Mouse (Mus musculus): ENCODE results near the gene Irf1. TPM values are rescaled to one million over a fixed set of nuclear protein-coding genes. Genes with fewer than 3 reads are reported as not detected.

Irf1 gene
- polyA plus RNA-seq, 1 experiment from 2014 or later = 2.8 TPM

DNA sequence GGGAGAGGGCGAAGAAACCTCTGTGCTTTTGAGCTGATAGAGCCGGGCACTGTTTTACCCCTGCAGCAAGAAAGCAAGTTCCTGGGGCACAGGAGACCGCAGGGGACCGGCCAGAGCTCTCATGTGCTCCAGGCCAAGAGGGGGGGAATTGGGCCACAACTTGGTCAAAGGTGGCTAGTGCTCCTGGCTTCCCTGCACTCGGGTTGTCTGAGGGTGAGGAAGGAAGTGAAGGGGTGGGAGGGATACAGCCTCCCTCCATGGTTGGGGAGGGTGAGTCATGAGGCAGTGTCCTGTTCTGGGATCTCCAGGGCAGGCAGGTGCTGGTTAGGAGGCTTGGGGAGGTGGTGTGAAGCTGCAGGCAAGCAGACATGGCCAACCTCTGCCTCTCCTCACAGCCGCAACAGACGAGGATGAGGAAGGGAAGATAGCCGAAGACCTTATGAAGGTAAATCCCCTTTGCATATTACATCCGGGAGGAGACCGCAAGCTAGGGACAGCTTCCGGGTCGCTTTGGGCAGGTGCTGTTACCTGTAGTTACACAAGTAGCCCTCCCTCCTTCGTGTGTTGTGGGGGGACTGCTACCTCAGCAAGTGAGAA is 4.9 kb downstream of the Irf1 start:
- DNase-seq (ENCODE audit: low spot score, missing footprints) (peak; percentile 17), ATAC-seq (ENCODE audit: low FRiP score) (no peak)
- no peak overlapping the region for H3K4me2 ChIP-seq
- no peak overlapping the region for H3K27ac ChIP-seq (ENCODE audit: low read depth, low read length)
- H3K9me3 ChIP-seq (ENCODE audit: control insufficient read depth, low read length) = no peaks in the 10 kb centered on the region
- peaks cover 2% of the 10 kb centered on the region; the same call in 1 of the 2 replicates for H3K27me3 ChIP-seq (ENCODE audit: control insufficient read depth, insufficient read depth, low read length)
- no peaks in the 10 kb centered on the region for H3K36me3 ChIP-seq (ENCODE audit: control insufficient read depth, insufficient read depth, low read length)
- no peak overlapping the region for H3K4me3 ChIP-seq (ENCODE audit: low read depth, low read length)
- peaks cover 4% of the 10 kb centered on the region for H3K4me1 ChIP-seq (ENCODE audit: control insufficient read depth, insufficient read depth, low read length)
- H3K9ac ChIP-seq (ENCODE audit: low read length) = no peak overlapping the region
- 88% methylated on average over 13 of the region's 13 CpGs for WGBS

DNA sequence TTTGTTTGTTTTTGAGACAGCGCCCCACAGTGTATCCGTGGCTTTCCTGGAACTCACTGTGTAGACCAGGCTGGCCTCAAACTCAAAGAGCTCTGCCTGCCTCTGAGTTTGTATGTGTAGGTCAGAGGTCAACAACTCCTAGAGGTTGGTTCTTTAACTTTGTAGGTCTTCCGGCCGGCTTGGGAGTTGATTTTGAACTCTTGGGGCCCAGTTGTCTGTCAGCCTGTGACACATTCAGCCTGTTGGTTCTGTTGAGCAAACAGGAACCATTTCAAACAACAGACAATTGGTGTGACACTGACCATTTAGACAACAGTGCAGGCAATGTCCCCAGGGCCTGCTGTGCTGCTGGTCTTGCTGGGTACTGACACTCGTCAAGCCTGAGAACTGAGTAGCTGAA is 7.9 kb downstream of the Irf1 start:
- Histone ChIP-seq H3K27me3 (ENCODE audit: control insufficient read depth, insufficient read depth, low read length) (no peaks in the 10 kb centered on the region), H3K9me3 (ENCODE audit: control insufficient read depth, low read length) (no peaks in the 10 kb centered on the region), H3K4me2 (no peak overlapping the region), H3K4me3 (ENCODE audit: low read depth, low read length) (no peak overlapping the region), H3K27ac (ENCODE audit: low read depth, low read length) (no peak overlapping the region), H3K36me3 (ENCODE audit: control insufficient read depth, insufficient read depth, low read length) (no peaks in the 10 kb centered on the region), H3K9ac (ENCODE audit: low read length) (no peak overlapping the region), H3K4me1 (ENCODE audit: control insufficient read depth, insufficient read depth, low read length) (no peaks in the 10 kb centered on the region)
- ATAC-seq (ENCODE audit: low FRiP score) (no peak), DNase-seq (ENCODE audit: low spot score, missing footprints) (peak; percentile 51)
- WGBS = 65% methylated on average over 5 of the region's 5 CpGs

DNA sequence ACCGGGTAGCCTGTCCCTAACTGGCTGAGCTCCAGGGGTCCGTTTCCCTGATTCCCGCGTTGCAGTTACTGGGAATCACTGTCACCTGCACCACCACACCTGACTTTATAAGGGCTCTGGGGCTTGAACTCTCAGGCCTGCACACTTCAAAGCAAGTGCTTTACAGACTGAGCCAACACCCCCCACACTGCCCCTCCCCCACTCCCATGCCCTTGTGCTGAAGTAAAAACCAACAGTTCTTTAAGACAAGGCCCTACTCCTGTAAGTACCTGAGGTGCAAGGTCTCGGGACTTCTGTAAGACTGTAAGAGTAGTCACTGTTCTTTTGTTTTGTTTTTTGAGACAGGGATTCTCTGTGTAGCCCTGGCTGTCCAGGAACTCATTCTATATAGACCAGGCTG is 8.6 kb downstream of the Irf1 start:
- DNase-seq (ENCODE audit: low spot score, missing footprints) (peak; percentile 67), ATAC-seq (ENCODE audit: low FRiP score) (no peak)
- Histone ChIP-seq H3K4me2 (no peak overlapping the region), H3K4me1 (ENCODE audit: control insufficient read depth, insufficient read depth, low read length) (no peaks in the 10 kb centered on the region), H3K27me3 (ENCODE audit: control insufficient read depth, insufficient read depth, low read length) (no peaks in the 10 kb centered on the region), H3K27ac (ENCODE audit: low read depth, low read length) (no peak overlapping the region), H3K4me3 (ENCODE audit: low read depth, low read length) (no peak overlapping the region), H3K9me3 (ENCODE audit: control insufficient read depth, low read length) (no peaks in the 10 kb centered on the region), H3K9ac (ENCODE audit: low read length) (no peak overlapping the region), H3K36me3 (ENCODE audit: control insufficient read depth, insufficient read depth, low read length) (no peaks in the 10 kb centered on the region)
- WGBS = 88% methylated on average over 5 of the region's 5 CpGs

DNA sequence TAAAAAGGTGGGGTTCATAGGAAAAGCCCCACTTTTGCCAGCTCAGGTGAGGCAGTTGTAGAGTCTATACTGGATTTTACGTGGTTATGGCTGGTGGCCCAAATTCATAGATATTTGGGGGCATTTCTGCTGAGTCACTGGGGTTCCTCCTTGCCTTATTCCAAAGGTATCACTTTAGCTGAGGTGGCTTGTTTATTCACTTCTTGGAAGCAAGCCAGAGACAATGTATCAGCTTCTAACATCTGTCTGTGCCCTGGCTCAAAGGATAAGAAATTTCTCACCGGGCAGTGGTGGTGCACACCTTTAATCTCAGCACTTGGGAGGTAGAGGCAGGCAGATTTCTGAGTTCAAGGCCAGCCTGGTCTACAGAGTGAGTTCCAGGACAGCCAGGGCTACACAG is 10.0 kb downstream of the Irf1 start:
- Histone ChIP-seq H3K9ac (ENCODE audit: low read length) (no peak overlapping the region), H3K4me3 (ENCODE audit: low read depth, low read length) (no peak overlapping the region), H3K4me2 (no peak overlapping the region), H3K27ac (ENCODE audit: low read depth, low read length) (no peak overlapping the region), H3K4me1 (ENCODE audit: control insufficient read depth, insufficient read depth, low read length) (no peaks in the 10 kb centered on the region), H3K36me3 (ENCODE audit: control insufficient read depth, insufficient read depth, low read length) (no peaks in the 10 kb centered on the region), H3K9me3 (ENCODE audit: control insufficient read depth, low read length) (no peaks in the 10 kb centered on the region), H3K27me3 (ENCODE audit: control insufficient read depth, insufficient read depth, low read length) (no peaks in the 10 kb centered on the region)
- WGBS = 94% methylated on average over 2 of the region's 2 CpGs
- DNase-seq (ENCODE audit: low spot score, missing footprints) (peak; percentile 23), ATAC-seq (ENCODE audit: low FRiP score) (no peak)

DNA sequence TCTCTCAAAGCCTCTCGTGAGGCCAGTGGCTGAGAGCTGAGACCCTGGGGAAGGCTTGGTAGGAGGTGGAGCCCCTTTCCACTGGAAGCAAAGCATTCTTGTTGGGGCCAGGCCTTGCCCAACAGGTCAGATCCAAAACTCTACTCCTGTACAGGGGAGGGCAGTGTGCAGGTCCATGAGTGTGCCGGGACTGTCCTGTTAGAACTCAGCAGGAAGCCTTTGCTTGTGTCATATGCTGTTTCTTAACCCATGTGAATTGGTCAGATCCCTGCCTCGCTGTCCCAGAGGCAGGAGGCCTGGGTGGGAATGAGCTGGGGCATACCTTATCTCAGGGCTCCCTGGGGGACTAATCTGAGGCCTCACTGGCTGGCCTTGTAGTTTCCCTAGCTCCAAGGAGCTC is 10.4 kb downstream of the Irf1 start:
- WGBS = 68% methylated on average over 3 of the region's 3 CpGs
- Histone ChIP-seq H3K9me3 (ENCODE audit: control insufficient read depth, low read length) (no peaks in the 10 kb centered on the region), H3K4me1 (ENCODE audit: control insufficient read depth, insufficient read depth, low read length) (no peaks in the 10 kb centered on the region), H3K4me2 (no peak overlapping the region), H3K36me3 (ENCODE audit: control insufficient read depth, insufficient read depth, low read length) (no peaks in the 10 kb centered on the region), H3K27me3 (ENCODE audit: control insufficient read depth, insufficient read depth, low read length) (no peaks in the 10 kb centered on the region), H3K4me3 (ENCODE audit: low read depth, low read length) (no peak overlapping the region), H3K27ac (ENCODE audit: low read depth, low read length) (no peak overlapping the region), H3K9ac (ENCODE audit: low read length) (no peak overlapping the region)
- no peak for ATAC-seq (ENCODE audit: low FRiP score)
- DNase-seq (ENCODE audit: low spot score, missing footprints) = peak; percentile 10

DNA sequence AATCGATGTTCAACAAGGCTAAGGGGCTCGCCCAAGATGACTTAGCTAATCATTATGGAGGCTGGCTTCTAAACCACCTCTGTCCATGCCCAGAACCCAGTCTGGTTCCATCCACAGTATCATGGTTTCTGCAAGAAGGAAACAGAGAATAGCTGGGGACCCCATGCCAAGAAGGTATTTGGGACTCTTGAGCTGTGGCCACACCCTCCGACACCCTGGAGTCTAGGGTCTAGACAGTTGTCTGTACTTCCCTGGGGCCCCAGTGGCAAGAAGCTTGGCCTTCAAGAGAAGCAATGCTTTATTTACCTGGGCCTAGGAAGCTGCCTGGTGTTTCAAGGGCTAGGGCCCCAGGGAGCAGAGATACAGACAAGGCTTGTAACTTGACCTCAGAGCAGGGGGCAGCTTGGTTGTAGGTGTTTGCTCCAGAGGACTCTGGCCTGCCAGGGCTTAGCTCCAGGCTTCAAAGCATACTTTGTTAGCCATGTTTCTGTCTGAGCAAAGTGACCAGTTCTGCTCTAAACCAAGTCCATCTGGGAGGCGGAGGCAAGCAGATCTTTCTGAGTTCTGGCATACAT is 11.5 kb downstream of the Irf1 start:
- no peak for ATAC-seq (ENCODE audit: low FRiP score)
- Histone ChIP-seq H3K9me3 (ENCODE audit: control insufficient read depth, low read length) (no peaks in the 10 kb centered on the region), H3K4me2 (no peak overlapping the region), H3K9ac (ENCODE audit: low read length) (no peak overlapping the region), H3K4me1 (ENCODE audit: control insufficient read depth, insufficient read depth, low read length) (no peaks in the 10 kb centered on the region), H3K36me3 (ENCODE audit: control insufficient read depth, insufficient read depth, low read length) (no peaks in the 10 kb centered on the region), H3K27ac (ENCODE audit: low read depth, low read length) (no peak overlapping the region), H3K27me3 (ENCODE audit: control insufficient read depth, insufficient read depth, low read length) (no peaks in the 10 kb centered on the region), H3K4me3 (ENCODE audit: low read depth, low read length) (no peak overlapping the region)
- DNase-seq (ENCODE audit: low spot score, missing footprints) = no peak
- WGBS = 86% methylated on average over 4 of the region's 4 CpGs

DNA sequence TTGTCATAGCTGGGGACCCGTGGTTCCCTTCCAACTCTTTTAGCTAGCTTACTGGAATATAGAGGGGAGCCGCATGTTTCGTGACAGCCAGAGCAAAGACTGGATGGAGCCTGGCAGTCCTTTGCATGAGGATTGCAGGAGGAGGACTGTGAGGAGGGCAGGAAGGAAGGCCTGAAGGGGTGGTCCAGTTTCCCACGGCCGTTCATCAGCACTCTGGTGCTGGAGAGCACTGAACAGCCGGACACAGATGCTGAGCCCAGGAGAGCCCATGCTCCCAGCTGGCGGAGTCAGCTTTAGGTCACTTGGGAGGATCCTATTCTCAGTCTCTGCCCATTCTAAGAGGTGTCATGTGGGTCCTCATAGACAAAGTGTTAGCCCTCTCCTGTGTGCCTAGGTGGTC is 12.2 kb downstream of the Irf1 start:
- Histone ChIP-seq H3K4me1 (ENCODE audit: control insufficient read depth, insufficient read depth, low read length) (no peaks in the 10 kb centered on the region), H3K4me3 (ENCODE audit: low read depth, low read length) (no peak overlapping the region), H3K9ac (ENCODE audit: low read length) (no peak overlapping the region), H3K4me2 (no peak overlapping the region), H3K36me3 (ENCODE audit: control insufficient read depth, insufficient read depth, low read length) (no peaks in the 10 kb centered on the region), H3K27me3 (ENCODE audit: control insufficient read depth, insufficient read depth, low read length) (no peaks in the 10 kb centered on the region), H3K27ac (ENCODE audit: low read depth, low read length) (no peak overlapping the region), H3K9me3 (ENCODE audit: control insufficient read depth, low read length) (no peaks in the 10 kb centered on the region)
- DNase-seq (ENCODE audit: low spot score, missing footprints) (no peak), ATAC-seq (ENCODE audit: low FRiP score) (no peak)
- WGBS = 95% methylated on average over 7 of the region's 7 CpGs

DNA sequence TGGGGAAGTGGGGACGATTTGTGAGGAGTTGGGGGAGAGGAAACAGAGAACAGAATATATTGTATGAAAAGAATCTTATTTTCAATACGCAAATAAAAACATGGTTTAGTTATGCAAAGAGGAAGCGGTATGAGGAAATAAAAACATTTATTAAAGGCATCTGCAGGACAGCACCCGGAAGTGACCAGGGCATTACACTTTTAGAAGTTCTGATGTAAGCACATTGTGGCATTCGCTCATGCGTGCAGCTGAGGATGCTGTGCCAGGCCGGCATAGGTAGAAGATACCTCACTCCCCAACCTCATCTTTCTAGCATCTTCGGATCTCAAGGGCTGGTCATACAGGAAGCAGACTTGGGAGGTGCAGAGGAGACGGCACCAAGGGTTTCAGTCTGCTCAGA is 13.5 kb downstream of the Irf1 start:
- Histone ChIP-seq H3K4me2 (no peak overlapping the region), H3K36me3 (ENCODE audit: control insufficient read depth, insufficient read depth, low read length) (no peaks in the 10 kb centered on the region), H3K4me1 (ENCODE audit: control insufficient read depth, insufficient read depth, low read length) (no peaks in the 10 kb centered on the region), H3K27me3 (ENCODE audit: control insufficient read depth, insufficient read depth, low read length) (no peaks in the 10 kb centered on the region), H3K27ac (ENCODE audit: low read depth, low read length) (no peak overlapping the region), H3K9me3 (ENCODE audit: control insufficient read depth, low read length) (no peaks in the 10 kb centered on the region), H3K9ac (ENCODE audit: low read length) (no peak overlapping the region), H3K4me3 (ENCODE audit: low read depth, low read length) (no peak overlapping the region)
- WGBS = 90% methylated on average over 9 of the region's 9 CpGs
- no peak for ATAC-seq (ENCODE audit: low FRiP score)
- DNase-seq (ENCODE audit: low spot score, missing footprints) = no peak

DNA sequence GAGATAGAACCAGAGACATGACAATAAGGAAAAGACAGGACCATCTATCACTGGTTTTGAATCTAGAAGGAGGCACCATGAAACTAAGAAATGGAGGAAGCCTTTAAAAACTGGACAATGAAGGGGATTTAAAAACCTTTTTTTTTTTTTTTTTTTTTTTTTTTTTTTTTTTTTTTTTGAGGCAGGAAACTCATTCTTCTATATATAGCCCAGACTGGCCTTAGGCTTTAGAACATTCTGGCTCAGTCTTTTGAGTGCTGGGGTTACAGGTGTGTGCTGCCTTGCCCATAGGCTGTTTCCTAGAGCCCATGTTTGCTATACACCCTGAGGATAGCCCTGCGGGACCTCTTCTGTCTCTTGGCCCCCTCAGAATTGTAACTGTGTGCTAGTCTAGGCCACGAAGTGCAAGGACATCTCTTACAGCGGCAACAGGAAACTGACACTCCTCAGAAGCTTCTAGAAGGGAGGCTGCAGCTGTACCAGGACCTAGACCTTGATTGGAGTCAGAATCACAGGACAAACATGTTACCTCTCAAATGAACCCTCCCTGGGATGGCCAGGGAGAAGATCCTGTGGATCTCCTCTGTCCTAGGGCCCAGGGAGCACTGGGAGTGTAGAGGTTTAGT is 15.6 kb downstream of the Irf1 start:
- Histone ChIP-seq H3K4me2 (no peak overlapping the region), H3K9me3 (ENCODE audit: control insufficient read depth, low read length) (no peaks in the 10 kb centered on the region; the same call in 1 of the 2 replicates), H3K4me1 (ENCODE audit: control insufficient read depth, insufficient read depth, low read length) (no peaks in the 10 kb centered on the region), H3K4me3 (ENCODE audit: low read depth, low read length) (no peak overlapping the region), H3K9ac (ENCODE audit: low read length) (no peak overlapping the region), H3K27me3 (ENCODE audit: control insufficient read depth, insufficient read depth, low read length) (no peaks in the 10 kb centered on the region), H3K27ac (ENCODE audit: low read depth, low read length) (no peak overlapping the region), H3K36me3 (ENCODE audit: control insufficient read depth, insufficient read depth, low read length) (no peaks in the 10 kb centered on the region)
- no peak for ATAC-seq (ENCODE audit: low FRiP score)
- 88% methylated on average over 3 of the region's 3 CpGs for WGBS
- no peak for DNase-seq (ENCODE audit: low spot score, missing footprints)

Data from midbrain, embryonic 11.5 days (tissue).